Mouse (Mus musculus): ENCODE results near the gene Podn.

Gene Podn

DNA sequence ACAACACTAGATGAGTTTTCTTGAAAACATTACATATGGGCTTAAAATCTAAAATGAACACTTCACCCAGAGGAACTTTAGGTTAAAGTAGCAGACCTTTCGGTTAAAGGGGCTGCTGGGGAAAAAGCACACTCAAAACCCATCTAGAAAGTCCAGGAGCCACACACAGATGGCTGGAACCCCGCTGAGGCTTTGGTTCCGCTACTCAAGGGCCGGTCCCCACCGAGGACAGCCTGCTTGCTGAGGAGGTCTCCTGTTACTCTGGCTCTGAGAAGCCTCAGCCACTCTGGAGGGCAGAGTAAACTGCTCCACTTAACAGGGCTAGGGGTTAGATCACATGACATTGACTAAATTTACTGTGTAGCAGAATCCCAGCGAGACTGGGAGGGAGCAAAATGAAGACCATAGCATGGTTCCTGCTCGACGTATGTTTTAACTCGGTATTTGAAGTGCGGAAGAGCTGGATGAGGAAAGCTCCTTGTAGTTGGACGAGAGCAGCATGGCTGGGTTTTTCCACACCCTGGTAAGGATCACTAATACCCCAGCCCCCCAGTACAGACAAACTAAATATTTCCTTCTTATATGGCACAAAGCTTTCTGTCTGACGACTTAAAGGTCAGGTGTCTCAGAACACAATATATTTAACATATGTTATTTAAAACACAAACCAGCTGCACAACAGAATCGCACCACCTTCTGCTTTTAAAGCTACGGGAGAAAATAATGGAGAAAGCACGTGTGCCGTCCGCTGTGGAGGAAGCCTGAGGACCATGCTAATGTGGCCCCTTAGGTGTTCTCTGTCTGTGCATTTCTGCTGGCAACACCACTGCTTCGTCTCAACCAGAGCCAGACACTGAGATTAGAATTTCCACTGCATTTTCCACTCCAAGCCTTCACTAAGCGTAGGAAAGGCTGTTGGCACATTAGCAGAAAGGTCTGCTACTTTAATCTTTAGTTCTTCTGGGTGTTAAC is 50.8 kb downstream of the Podn start:
- DNase-seq (ENCODE audit: low read depth, low spot score) = no peak

DNA sequence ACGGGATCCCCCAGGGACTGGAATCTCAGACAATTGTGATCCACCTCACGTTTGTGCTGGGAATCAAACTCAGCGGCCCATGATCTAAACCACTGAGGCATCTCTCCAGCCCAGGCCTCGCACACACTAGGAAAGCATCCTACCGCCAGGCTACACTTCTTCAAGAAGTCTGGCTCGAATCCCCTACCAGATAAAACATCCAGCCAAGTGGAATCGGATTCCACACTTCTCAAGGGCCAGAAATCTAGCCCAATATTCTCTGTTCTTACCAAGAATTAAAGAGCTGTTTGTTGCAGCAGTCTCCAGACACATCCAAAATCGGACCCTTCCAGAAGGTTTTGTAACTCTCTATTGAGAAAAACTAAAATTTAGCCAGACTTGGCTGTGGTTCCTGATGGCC is 59.2 kb downstream of the Podn start:
- DNase-seq (ENCODE audit: low read depth, low spot score) = no peak

DNA sequence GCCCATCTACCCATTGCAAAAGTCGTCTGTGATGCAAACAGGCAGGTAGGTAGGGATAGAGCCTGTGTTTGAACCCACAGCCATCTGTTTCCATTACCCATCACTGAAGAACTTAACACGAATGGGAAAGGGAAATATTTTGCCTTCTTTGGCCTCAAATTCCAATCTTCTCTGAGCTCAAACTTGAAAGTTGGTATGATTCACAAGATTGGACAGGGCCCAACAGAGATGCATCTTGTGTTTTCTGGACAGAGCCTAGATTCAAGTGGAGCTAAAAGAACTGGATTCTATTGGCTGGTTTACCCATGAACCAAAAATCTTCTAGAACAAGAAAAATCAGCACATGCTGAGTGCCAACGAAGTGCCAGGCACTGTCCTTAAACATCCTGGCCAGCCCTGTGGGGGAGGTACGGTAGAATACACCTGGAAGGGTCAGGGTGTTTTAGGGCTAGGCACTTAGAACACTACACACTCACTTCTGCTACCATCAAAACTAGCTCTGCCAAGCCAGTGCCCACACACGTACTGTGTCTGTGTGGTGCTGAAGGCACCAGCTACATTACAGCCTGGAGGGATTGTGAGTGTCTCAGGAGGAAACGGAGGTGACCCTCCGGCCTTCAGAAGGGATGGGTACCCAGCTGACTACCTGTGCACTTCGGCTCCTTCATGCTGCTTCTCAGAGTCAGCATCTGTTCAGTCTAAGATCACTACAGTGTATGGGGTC is 63.0 kb downstream of the Podn start:
- DNase-seq (ENCODE audit: low read depth, low spot score) = no peak

DNA sequence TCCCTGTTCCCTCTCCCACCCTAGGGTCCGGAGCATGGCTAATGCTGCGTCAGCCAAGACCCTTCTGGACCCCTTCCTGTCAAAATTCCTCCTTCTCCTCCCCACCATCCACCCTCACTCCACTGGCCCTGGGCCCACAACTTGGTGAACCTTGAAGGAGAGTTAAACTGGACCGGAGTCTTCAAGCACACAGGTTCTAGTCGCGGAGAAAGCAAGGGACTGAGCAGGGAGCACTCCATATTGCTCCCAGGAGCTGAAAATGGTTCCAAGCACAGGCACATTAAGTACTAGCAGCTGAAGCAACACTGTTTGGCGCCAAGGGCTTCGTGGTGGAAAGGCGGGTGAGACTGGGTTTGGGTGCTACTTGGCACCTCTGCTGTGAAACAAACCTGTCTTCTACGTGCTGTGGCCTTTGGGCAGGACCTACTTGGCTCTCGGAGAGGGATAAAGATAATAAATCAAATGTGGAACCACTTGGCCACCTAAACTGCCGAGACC is 63.8 kb downstream of the Podn start:
- DNase-seq (ENCODE audit: low read depth, low spot score) = no peak

DNA sequence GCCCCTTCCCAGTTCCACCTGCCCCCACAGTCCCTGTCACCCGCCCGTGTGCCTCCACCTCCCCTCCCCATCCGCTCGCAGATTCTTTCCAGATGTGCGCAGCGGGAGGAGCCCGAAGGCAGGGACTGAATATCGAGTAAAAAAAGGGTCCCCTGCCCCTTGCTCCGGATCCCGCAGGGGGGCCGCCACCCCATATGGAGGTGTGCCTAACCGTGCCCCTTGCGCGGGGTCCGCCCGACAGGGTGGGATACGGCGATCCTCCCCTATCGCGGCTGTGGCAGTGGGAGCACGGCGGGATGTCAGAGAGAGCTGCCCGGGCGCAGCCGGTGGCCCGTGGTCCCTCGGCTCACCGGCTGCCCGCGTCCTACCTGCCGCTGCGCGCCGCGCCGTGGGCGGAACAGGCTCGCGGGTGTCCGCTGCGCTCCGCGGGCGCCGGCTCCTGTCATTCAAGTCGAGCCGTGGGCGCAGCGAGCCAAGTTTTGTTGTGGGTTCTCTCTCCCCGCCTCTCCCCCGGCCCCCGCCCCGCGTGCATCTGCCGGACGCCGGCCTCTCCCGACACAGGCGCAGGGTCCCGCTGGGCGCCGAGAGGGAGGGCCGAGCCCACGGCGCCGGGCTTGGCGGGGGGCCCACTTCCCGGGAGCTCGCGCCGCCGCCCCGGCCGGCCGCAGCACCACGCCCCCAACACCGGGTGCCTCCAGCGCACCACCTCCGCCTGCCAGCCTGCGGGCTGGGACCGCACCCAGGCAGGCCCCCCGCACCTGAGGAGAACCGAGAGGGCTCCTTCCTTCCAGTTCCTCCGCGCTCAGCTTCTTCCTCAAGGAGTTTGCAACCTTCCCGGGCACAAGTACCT is 64.5 kb downstream of the Podn start:
- DNase-seq (ENCODE audit: low read depth, low spot score) = no peak

DNA sequence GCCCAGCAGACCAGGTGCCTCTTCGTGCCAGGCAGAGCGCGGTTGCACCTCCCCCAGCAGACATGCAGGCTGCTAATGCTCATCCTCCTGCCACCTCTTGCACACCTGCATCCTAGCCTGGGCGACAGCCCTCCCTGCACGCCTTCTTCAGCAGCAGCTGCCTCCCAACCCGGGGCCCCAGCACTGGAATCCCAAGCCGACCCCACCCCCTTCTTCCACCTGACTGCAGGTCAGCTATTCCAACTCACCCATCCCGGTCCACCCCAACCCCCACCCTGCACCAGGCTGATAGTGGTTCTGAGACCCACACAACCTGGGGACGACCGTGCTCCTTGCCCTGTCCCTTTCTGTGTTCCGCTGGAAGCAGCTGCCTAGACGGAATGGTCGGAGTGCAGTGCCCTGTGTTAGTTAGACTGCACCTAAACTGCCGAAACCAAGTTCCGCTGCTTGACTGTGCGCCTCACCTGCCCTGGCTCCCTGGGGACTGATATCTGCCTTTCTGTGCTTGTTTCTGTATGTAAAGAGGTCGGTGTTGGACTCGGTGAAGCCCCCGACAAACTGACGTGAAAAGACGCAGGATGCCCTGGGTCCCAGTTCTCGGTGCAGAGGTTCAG is 65.2 kb downstream of the Podn start:
- peak; percentile 27 for DNase-seq (ENCODE audit: low read depth, low spot score)

DNA sequence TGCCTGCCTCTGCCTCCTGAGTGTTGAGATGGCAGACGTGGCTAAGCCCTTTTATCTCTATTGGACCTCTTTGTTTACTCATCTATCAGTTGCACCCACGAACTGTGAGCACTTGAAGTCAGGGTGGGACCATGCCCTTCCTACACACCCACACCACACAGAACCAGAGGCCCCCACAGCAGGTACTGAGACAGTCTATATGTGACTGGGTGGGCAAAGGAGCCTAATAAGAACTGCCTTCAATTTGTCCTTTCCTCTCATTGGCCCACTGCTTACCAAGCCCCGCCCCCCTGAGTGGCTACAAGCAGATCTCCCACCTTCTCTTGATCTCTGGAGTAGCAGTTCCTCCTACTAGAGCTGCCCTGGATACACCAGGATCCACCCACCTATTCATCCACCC is 70.1 kb downstream of the Podn start:
- no peak for DNase-seq (ENCODE audit: low read depth, low spot score)

DNA sequence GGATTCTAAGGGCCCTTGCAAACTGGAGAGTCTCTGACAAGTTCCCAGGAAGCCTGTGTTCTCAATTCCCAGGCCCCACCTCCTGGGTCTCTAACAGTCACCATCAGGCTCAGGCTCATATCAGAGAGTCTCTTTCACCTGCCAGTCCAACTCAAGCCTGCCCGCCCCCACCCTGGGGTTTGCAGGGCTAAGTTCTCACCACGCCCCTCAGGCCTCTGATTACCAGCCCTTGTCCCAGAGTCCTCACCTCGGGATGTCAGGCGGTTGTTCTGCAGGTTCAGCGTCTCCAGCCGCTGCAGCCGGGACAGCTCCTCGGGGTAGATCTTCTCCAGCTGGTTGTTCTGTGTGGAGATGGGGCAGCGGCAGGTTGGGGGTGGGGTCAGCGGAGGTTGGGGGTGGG is 71.0 kb downstream of the Podn start:
- peak; percentile 68 for DNase-seq (ENCODE audit: low read depth, low spot score)

DNA sequence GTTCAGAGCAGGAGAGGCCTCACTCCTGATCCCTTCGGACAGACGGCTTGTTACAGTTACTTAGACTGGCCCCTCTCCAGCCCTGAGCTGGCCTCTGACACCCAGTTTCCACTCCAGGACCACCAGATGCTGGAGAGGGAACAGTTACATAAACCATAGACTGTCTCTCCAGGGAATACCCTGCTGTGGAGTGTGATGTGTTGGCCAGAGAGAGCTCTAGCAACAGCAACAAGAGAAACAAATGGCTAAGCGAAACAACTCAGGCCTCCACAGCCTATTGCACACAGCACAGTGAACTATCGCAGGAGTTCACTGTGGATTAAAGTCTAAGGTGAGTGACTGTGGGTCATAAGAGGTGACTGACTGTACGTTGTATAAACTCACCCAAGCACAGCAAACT is 71.6 kb downstream of the Podn start:
- no peak for DNase-seq (ENCODE audit: low read depth, low spot score)

DNA sequence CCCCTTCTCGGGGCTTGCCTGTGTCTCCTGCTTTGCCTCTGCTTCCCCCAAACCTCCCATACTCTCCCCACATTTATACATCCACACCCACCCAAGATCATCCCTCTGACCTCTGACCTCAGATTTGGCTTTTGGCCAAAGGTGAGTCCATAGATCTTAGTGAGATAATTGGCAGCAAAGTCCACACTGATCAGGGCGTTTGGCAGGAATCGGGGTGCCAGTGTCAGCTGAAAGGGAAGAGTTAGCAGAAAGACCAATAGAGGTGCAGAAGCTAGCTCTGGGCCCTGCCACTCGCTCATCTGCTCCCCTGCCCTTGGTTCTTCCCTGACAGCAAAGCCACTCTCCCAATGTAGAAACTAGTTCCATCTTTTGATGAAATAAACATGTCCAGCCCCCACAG is 73.1 kb downstream of the Podn start:
- DNase-seq (ENCODE audit: low read depth, low spot score) = no peak

DNA sequence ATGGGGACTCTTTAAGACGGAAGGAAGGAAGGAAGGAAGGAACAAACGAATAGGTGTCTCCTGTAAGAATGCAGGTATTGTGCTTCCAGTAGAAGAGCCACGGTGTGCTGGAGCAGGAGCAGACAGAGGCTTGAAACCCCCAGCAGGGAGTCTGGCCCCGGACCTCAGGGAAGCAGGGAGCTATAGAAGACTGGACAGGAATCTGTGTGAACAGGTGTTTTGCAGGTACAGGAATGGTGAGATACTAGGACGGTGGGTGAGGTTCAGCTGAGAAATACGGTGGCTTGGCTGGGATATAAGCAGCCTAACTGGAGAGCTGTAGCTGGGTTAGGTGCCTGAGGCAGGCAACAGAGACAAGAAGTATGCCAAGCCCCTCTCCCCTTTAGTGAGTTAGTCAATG is 76.1 kb downstream of the Podn start:
- no peak for DNase-seq (ENCODE audit: low read depth, low spot score)

DNA sequence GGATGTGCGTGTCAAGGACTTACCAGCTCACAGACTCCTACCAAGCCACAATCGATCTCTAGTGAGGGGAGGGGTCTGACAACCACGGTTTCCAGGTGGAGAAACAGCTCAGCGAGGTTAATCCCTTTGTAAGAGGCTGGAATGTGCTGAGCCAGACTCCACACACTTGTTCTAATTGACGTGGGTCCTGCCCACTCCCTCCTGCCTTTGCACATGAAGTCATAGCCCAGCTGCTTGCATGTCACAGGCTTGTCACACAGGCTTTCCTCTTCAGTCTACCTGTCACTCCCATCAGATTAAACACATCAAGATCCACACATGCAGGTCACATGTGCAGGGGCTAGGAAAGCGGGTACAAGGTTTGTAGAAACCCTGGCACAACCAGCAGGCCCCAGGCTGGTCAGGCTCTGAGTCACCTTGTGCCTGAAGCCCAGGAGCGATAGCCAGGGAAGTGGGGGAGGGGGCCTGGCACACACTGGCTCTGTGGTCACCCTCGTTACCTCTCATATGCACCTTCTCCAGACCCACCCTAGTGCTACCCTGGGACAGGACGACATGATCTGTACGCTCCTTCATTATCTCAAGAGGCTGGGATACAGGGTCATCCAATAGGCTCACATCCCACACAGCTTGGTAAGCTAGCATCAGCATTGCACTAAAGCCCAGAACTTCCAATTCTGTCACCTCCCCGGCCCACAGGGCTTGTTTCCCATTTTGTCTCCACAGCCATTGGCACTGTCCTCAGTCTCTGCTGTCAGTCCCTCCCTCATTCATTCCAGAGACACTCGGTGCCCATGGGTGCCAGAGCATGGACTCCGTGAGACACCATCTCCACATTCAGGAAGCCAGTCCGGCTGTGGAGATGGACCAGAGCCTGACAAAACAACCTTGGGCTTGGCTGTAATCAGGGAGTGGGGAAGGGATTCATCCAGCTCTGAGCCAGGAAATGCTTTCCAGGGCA is 77.0 kb downstream of the Podn start:
- DNase-seq (ENCODE audit: low read depth, low spot score) = no peak

DNA sequence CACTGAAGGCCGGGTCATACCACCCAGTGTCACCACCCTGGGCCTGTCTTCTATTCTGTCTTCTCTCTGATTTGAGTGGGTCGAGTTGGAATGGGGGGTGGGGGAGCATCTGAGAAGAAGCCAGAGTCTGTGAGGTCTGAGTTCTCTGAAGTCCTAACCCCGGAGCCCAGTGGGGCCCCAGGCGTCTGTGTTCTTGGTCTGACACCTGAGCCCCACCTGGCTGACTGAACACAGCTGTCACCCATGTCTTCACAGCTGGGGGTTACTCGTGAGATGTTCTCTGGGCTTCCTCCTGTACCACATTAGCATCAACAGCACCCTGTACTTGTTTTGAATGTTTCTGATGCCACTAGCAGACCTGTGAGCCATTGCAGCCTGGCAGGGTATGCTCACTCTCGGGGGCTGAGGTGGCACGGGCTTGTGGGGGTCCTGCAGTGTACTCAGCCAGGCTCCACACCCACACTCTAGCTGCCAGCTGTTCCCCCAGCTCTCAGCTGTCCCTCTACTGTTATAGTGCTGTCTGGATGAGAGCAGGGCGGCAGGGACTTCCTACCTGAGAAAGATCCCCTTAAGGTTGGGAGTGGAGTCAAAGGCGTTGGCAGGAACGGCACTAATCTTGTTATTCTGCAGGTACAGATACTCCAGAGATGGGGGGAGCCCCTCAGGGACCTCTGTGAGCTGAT is 77.9 kb downstream of the Podn start:
- DNase-seq (ENCODE audit: low read depth, low spot score) = no peak

DNA sequence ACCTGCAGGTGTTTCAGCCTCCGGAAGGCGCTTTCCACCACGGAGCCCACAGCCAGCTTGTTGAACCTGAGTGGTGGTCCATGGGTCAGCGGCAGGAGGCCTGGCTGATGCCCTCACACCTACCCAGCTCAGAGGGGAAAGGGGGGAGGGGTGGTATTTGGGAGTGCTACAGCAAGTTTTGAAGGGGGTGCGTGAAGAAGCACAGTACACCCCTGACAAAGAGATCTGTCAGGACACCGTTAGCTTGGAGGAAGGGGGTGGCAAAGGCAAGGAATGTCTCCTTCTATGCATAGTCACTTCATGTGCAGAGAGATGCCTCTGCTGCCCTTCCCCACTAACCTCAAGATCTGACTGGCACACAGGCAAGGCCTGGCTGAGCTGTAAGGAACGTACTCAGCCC is 78.4 kb downstream of the Podn start:
- no peak for DNase-seq (ENCODE audit: low read depth, low spot score)

DNA sequence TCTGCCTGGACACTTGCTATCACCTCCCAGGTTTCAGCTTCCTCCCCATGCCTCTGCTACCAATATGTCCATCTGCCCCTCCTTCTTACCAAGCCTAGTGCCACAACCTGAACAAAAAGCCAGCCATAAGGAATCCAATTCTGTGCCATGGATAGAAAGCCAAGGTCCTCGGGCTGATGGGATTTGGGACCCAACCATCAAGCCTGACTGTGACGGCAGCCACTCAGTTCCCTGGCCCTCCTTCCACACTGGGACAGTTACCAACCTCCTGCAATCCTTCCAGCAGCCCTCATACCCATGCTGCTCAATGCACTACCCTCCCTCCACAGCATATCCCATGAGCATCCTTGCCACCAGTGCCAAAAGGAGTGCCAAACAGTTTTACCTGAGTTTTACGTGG is 79.9 kb downstream of the Podn start:
- DNase-seq (ENCODE audit: low read depth, low spot score) = no peak

DNA sequence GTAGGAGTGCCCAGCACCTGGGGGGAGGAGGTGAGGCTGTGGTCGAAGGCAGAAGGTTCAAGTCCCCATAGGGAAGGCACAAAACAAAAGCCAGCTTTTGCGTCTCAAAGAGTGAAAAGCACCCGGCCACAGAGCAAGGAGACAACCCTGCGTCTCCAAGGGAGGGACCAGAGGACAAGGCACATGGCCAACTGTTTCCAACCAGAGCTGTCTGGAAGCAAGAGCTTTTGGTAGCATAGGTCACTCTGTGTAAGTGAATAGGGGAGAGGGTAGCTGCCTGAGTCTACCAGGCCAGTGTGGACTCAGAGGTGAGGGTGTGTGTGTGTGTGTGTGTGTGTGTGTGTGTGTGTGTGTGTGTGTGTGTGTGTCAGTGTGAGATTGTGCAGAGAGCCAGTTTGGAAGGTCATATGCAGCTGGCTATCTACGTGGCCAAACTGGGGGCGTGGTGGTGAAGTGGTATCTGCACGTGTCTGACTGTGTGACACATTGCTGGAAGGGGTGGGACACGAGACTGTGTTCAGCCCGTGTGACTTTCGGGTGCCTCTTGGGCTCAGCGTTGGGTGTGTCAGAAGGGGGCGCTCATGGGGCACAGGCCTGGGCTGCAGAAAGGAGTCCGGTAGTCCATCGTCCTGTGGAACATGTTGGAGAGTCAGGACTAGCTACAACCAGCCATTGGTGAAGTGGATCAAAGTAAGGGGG is 81.0 kb downstream of the Podn start:
- peak; percentile 26 for DNase-seq (ENCODE audit: low read depth, low spot score)

DNA sequence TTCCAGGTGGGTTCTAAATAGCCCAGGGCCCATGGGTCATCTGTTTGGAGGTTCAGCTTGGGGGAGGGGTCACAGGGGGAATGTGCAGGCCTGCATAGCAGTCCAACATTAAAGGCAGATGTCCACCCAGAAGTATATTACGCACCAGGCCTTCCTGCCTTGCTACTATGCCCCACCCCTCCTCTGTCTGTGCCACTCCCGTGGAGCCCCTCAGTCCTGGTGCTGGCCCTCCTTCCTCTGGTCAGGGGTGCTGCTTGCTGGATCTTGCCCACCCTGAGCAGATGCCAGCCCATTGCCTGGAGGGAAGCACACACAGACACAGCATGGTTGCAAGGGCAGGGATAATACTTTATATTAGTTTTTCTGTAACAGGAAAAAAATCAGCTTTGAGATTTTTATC is 81.8 kb downstream of the Podn start:
- DNase-seq (ENCODE audit: low read depth, low spot score) = no peak

DNA sequence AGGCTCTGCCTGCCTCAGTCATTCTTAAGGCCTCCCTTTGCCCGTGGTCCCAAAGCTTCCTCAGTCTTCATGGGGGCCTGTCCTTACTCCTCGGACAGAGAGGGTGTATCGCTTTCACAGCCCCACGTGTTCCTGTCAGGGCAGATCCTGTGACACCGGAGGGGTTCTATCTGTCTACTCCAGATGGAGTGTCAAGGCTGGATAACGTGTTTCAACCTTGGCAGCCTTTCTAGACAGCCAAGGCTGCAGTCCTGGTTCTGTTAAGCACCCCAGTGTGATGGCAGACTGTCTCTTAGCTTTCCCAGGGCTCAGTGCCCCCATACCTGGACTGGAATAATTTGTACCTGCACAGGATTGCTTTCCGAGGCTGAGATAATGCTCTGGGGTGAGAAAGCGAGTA is 87.7 kb downstream of the Podn start:
- no peak for DNase-seq (ENCODE audit: low read depth, low spot score)

DNA sequence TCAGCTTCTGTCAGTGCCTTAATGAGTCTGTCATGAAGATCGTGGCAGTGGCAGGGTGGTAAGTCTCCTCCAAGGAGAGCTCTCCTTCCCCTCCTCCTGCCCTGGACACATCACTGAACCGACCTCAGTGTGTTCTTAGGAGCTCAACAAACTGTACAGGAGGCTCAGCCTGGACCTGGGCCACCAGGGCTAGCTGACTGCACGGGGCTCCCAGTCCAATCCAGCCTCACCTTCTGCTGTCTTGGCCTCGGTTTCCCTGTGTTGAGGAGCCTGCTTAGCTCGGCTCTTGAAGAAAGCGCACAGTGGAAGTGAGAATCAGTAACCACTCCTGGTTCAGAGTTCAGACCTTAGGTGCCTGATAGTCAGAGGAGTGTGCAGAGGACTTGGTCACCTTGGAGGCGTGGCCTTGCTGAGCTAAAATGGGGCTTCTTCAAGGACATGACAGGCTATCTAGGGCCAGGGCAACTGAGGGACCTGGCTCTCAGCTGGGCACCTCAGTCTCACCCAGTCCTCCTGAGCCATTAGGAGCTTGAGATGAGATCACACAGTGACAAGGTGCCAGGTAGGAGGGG is 88.6 kb downstream of the Podn start:
- DNase-seq (ENCODE audit: low read depth, low spot score) = no peak
